Mouse (Mus musculus) neutrophil, adult 59 days (primary cell): ENCODE data around the gene Vmn2r106. TPM values are rescaled to one million over a fixed set of nuclear protein-coding genes. Genes with fewer than 3 reads are reported as not detected.

Source experiments
- total RNA-seq, 2 experiments: library from RNA; stranded (reverse); gene quantifications; 1 replicate in 1 of 2; 2 replicates in 1 of 2; pipeline ENCODE4 v1.2.4; 2023

Gene Vmn2r106
- total RNA-seq, result not detected

DNA sequence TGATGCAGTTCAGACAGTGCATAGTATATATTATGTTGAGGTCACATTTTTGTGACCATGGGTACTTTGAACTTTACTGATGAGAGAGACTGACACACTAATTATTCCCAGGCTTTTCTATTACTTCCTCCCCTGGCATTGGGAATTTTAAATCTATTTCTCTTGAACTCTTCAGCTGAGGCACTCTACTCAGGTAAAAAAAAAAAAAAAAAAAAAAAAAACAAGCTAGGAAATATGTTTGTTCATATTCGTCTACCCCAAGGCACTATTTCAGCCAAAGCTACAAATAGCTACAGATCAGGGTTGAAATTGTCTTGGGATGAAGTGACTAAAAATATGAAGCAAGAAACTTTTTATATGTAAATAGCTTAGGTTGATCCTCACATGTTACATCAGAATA lies at the start of gene Vmn2r106:
TSS of gene Vmn2r106 (minus strand) at position 101 of the 400 bp plus-strand sequence.

GRCm38 (mm10) chr17:20234952-20235351 lies 50.4 kb downstream of the Vmn2r106 start, which contains the start of gene Vmn2r105:
Gene Vmn2r105 (minus strand): TSS chr17:20235052.

Other genes with a start within 250 kb of the Vmn2r106 start
- gene Vmn2r104, start 237.2 kb downstream of the Vmn2r106 start, total RNA-seq, result not detected
- not detected for gene Fpr-rs7, start 171.3 kb downstream of the Vmn2r106 start, total RNA-seq
- gene Fpr-rs6, start 102.5 kb downstream of the Vmn2r106 start, total RNA-seq, result not detected
- gene Vmn2r105, start 50.5 kb downstream of the Vmn2r106 start, total RNA-seq, result not detected
- gene Vmn2r107, start 59.7 kb upstream of the Vmn2r106 start, total RNA-seq, result not detected
- not detected for gene Vmn1r224, start 128.6 kb upstream of the Vmn2r106 start, total RNA-seq
- not detected for gene Vmn2r108, start 195.8 kb upstream of the Vmn2r106 start, total RNA-seq
- gene Vmn1r225, start 212.6 kb upstream of the Vmn2r106 start, total RNA-seq, result not detected